Mouse (Mus musculus) E14TG2a.4 (cell line): ENCODE results near the gene Ttc25.

ENCODE experiments used
- CTCF ChIP-seq: conservative IDR thresholded peaks from 2 replicates; pipeline ENCODE4 v1.5.1; 2014; ENCODE audit warnings: low read length
- NANOG ChIP-seq: IDR thresholded peaks from 2 replicates; pipeline ENCODE4 v1.6.1; 2014; ENCODE audit warnings: borderline replicate concordance, low read length, mixed read lengths
- POU5F1 ChIP-seq: IDR thresholded peaks from 2 replicates; pipeline ENCODE4 v1.6.1; 2014; ENCODE audit warnings: low read length, borderline replicate concordance

DNA sequence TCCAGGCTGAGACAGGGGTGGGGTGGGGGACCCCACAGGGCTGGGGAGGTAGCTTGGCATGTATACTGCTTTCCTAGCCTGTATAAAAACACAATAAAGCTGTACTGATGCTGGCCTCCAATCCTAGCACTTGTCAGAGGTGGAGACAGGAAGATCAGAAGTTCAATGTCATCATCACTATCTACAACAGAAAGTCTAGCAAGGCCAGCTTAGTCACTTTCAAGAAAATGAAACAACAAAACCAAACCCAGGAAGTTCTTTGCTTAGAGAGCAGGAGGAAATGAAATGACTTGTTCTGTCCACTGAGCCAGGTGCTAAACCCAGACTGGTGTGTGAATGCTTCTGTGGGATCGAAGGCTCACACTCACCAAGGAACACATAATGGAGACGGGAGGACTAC lies 43.1 kb downstream of the Ttc25 start:
- TF ChIP-seq CTCF (no peak), NANOG (no peak), POU5F1 (no peak)
